Mouse (Mus musculus) embryonic facial prominence, embryonic 10.5 days (tissue): Measurements from ENCODE around the gene Hcrtr2. TPM values are rescaled to one million over a fixed set of nuclear protein-coding genes. Genes with fewer than 3 reads are reported as not detected.

ENCODE experiments used
- DNase-seq: peaks from one replicate; pipeline ENCODE4 v3.0.0-alpha.2; 2017; ENCODE audit warnings: low spot score
- H3K27ac ChIP-seq: fragments of 300-500 bp; sonication (generic); replicated peaks from 2 replicates; pipeline ENCODE4 v1.5.1; 2016; ENCODE audit warnings: mild to moderate bottlenecking
- H3K27me3 ChIP-seq: fragments of 300-500 bp; sonication (generic); replicated peaks from 2 replicates; pipeline ENCODE4 v1.6.1; 2016; ENCODE audit warnings: low read depth, mild to moderate bottlenecking; ENCODE audit not compliant: poor library complexity, severe bottlenecking
- H3K36me3 ChIP-seq: fragments of 300-500 bp; sonication (generic); replicated peaks from 2 replicates; pipeline ENCODE4 v1.6.1; 2016; ENCODE audit warnings: mild to moderate bottlenecking, moderate library complexity
- H3K4me1 ChIP-seq: fragments of 300-500 bp; sonication (generic); 2 replicates; pipeline ENCODE4 v1.6.1; 2016
- H3K4me3 ChIP-seq: fragments of 300-500 bp; sonication (generic); 2 replicates; pipeline ENCODE4 v1.5.1; 2016; ENCODE audit warnings: mild to moderate bottlenecking, moderate library complexity
- H3K9me3 ChIP-seq: fragments of 300-500 bp; sonication (generic); 2 replicates; pipeline ENCODE4 v1.6.1; 2016; ENCODE audit warnings: mild to moderate bottlenecking
- WGBS: fragments of 180-500 bp; shearing (Covaris S2); methylation state at CpG from one replicate; pipeline ENCODE4 v1.1.7; 2016; 5-methylcytosine and 5-hydroxymethylcytosine counted together
- polyA plus RNA-seq: library from polyadenylated mRNA; unstranded; fragments of >200 nt; fragmentation: Nextera tagmentation; extraction: Ambion mirVana; gene quantifications from 2 replicates; pipeline ENCODE4 v1.2.1, GENCODE M21; 2016

Hcrtr2 gene
- 0.31 and 0.60 TPM in 2 replicates for polyA plus RNA-seq

DNA sequence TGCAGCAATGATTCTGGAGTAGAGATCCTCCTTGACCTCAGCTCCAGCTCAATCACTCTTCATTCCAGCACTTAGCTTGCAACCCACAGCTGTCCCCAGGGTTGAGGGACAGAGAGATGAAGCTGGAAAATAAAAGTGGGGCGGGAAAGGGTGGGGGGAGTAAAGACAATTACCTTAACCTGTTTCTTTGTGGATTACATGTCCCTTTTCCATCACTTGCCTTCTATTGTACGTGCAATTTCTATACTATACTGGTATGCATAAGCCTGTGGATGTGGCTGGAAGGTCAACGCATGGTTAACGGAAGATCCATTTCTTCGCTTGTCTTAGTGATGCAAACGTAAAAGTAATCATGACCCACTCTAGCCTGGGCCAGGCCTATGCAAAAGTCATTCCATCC, at the start of gene Hcrtr2:
Gene Hcrtr2 (minus strand): TSS at position 101 of the 400 bp plus-strand sequence.
- Histone ChIP-seq H3K27me3 (peaks cover 47% of the 10 kb centered on the region), H3K9me3 (no peaks in the 10 kb centered on the region), H3K4me1 (peaks cover 13% of the 10 kb centered on the region), H3K27ac (no peak within 1 kb of the TSS), H3K4me3 (peak within 1 kb of the TSS; percentile 62), H3K36me3 (no peaks in the 10 kb centered on the region)
- WGBS, result 78% methylated on average over 6 of the region's 6 CpGs
- DNase-seq, result no peak

DNA sequence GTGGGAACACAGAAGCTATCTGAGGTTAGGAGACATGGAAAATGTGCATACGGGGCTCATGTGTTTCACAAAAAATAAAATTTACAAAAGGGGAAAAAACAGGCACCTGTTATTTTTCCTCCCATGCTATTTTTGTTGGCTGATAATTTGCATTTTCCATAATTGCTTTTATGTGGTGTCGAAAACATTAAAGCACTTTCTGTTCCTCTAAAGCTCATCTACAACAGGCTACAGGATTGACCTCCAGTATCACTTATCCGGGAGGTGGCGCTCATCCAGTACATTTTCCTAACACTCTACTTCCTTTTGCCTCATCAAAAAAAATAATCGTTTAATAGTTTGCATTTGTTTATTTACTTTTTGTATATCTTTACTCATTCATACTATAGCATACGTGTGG, 41.2 kb upstream of the Hcrtr2 start:
- no peaks in the 10 kb centered on the region for H3K4me1 ChIP-seq
- no peaks in the 10 kb centered on the region for H3K27me3 ChIP-seq
- 86% methylated on average over 6 of the region's 6 CpGs for WGBS
- no peak overlapping the region for H3K27ac ChIP-seq
- H3K4me3 ChIP-seq, result no peak overlapping the region
- H3K36me3 ChIP-seq, result no peaks in the 10 kb centered on the region
- no peaks in the 10 kb centered on the region for H3K9me3 ChIP-seq
- no peak for DNase-seq

DNA sequence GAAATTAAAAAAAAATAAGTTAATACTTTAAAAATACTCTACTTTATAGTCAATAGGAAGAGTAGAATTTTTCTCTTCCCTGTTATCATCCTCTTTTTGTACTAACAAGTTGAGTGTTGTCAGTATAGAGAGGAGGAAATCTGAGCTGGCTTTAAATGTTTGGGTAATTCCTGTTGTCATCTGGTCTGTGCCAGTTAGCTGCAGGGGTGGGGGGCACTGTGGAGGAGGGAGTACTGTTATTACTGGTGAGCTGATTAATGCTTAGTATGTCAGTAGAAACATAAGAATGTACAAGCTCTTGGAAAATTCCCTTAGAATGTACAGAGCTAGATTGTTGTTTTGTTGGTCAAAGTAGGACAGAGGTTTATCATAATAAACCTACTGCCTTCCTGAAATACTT, 36.7 kb upstream of the Hcrtr2 start:
- DNase-seq, result no peak
- no peaks in the 10 kb centered on the region for H3K4me1 ChIP-seq
- H3K27me3 ChIP-seq, result no peaks in the 10 kb centered on the region
- no peaks in the 10 kb centered on the region for H3K9me3 ChIP-seq
- H3K27ac ChIP-seq, result no peak overlapping the region
- H3K4me3 ChIP-seq, result no peak overlapping the region
- no peaks in the 10 kb centered on the region for H3K36me3 ChIP-seq

DNA sequence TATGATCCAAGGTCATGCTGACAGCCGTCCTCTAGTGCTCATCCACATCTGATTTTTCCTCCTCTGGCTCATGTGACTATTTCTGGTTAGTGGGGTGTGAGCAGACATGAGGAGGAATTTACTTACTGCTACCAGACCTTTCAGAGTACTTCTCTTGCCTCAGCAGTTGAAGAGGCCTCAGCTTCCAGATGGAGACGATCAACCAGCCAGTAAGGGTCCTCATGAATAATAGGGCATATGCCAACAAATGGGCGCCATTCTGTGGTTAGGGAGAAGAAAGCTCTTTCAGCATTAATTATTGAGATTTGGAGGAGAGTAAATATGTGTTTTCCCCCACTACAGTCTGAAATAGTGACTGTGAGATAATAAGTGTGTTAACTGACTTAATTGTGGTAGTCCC, 28.7 kb upstream of the Hcrtr2 start:
- Histone ChIP-seq H3K36me3 (no peaks in the 10 kb centered on the region), H3K4me1 (no peaks in the 10 kb centered on the region), H3K27ac (no peak overlapping the region), H3K27me3 (no peaks in the 10 kb centered on the region), H3K9me3 (no peaks in the 10 kb centered on the region), H3K4me3 (no peak overlapping the region)
- WGBS, result 81% methylated on average over 3 of the region's 3 CpGs
- DNase-seq, result no peak

DNA sequence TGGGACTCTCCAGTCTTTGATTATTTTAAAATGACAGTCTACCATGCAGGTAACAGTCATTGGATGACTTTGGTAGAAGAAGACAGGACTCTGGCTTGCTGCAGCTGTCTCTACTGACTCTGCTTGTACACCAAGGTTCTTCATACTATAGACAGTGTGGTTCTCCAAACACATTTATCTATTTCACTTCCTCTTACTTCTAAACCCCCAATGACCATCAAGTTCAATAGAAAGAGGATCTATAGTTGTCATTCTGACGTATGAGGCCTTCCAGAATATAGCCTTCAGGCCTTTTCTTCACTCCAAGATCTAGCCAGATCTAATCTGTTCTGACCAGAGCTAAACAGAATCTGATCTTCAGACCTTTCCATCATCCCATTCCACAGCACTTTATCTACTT, 23.6 kb upstream of the Hcrtr2 start:
- no peak for DNase-seq

DNA sequence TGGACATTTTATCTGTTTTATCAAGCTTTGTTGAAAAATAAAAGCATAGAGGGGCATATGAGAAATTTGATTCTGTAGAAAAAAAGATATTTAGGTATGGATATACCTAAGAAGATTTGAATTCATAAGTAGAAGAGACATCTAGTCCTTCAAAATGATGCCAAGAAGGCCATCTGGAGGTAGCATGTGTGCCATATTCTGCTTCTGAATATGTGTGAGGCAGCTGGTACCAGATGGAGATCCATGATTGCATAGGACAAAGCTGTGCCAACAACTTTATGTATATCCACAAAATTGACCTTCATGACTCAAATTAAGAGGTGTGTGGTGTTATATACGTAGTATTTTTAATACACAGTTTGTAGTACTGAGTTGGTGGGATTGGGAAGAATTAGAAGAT, 7.4 kb upstream of the Hcrtr2 start:
- no peaks in the 10 kb centered on the region for H3K27me3 ChIP-seq
- H3K36me3 ChIP-seq, result no peaks in the 10 kb centered on the region
- DNase-seq, result no peak
- no peak overlapping the region for H3K4me3 ChIP-seq
- H3K9me3 ChIP-seq, result no peaks in the 10 kb centered on the region
- no peak overlapping the region for H3K27ac ChIP-seq
- WGBS, result 92% methylated on average over 1 of the region's 1 CpGs
- no peaks in the 10 kb centered on the region for H3K4me1 ChIP-seq

More for the DNA sequence above, 23.6 kb upstream of the Hcrtr2 start:
- WGBS, result 84% methylated on average over 1 of the region's 1 CpGs
- Histone ChIP-seq H3K4me3 (no peak overlapping the region), H3K27ac (no peak overlapping the region), H3K4me1 (no peaks in the 10 kb centered on the region), H3K9me3 (no peaks in the 10 kb centered on the region), H3K36me3 (no peaks in the 10 kb centered on the region), H3K27me3 (no peaks in the 10 kb centered on the region)

DNA sequence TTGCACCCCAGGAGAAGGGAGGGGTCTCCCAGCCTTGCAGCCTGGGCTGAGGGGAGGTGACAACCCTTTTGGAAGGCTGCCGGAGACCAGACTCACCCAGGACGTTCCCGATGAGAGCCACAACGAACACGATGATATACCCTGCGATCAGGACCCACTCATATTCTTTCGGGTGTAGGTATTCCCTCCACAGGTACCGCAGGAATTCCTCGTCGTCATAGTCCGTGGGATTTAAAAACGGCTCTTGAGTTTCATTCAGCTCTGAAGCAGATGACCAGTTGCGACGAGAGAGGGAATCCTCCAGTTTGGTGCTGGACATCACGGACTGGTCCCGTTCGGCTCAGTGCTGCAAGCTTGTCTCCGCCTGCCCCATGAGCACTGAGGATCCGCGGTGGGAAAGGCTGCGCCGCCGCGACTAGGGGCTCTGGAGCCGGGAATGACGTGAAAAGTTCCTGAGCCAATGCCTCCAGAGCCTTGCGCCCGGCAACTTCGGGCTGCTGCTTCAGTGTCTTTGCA, 412 bp downstream of the Hcrtr2 start:
- DNase-seq, result peak; percentile 72
- peaks cover 47% of the 10 kb centered on the region for H3K27me3 ChIP-seq
- peak overlapping the region; percentile 62 for H3K4me3 ChIP-seq
- H3K9me3 ChIP-seq, result no peaks in the 10 kb centered on the region
- H3K4me1 ChIP-seq, result peaks cover 13% of the 10 kb centered on the region
- under 1% methylated on average over 29 of the region's 29 CpGs for WGBS
- H3K36me3 ChIP-seq, result no peaks in the 10 kb centered on the region
- no peak overlapping the region for H3K27ac ChIP-seq

DNA sequence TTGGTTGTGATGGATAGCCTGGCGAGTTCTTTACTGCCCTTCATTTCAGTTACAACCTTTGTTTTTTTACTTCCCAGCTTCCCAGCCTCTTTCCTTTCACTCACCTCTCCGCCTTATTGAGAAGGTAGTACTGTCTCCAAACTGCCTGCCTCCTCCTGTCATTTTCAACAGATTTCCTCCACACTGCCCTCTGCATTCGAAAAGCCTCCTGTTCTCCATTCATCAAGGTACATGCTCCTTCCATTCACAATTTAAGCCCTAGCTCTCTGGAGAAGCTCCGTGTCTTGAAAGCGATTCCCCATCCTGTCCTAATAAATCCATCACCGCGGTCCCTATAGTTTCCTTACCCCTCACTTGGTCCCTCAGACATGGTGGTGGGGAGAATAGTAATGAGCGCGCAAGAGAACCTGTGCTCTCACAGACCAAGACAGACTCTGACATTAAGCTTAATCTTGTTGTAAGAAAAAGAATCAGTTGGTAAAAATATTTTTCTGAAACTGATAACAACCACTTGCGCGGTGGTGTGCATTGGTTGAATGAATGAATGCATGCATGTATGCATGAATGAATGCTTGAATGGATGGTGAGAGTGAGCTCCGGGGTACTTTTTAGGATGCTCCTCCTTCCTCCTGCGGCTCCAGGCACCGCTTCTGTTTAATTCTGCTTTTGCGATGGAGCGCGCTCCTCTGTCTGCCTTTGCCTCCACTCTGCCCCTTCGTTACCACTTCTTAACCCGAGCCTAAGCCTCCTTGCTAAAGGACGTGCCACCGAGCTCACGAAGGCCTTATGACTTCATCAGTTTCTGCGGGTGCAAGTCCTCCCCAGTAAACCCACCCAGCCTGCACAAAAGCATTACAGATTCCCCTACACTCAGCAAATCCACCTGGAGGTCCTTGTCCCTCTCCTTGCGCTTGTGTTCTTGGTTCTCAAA, 1.3 kb downstream of the Hcrtr2 start:
- Histone ChIP-seq H3K27ac (no peak overlapping the region), H3K4me1 (peaks cover 13% of the 10 kb centered on the region), H3K9me3 (no peaks in the 10 kb centered on the region), H3K36me3 (no peaks in the 10 kb centered on the region), H3K4me3 (peak overlapping the region; percentile 62), H3K27me3 (peaks cover 47% of the 10 kb centered on the region)
- peak; percentile 44 for DNase-seq
- WGBS, result 5% methylated on average over 24 of the region's 24 CpGs

DNA sequence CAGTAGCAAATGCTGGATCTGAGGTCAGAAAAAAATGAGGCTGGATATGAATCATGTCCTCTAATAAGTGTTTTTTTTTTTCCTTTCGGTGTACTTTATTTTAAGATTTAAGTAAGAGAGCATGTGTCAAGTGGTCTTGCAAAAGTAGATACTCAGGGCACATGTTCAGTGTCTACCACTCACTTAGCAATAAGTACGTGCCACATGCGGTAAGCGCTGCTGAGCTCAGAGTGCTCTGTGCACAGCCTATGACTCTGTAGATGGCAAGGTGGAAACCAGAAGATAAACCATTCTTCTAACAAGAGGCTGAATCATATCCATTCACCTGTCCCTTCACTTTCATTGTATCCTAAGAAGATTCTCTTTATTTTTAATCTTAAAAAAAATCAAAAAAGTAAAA, 2.1 kb downstream of the Hcrtr2 start:
- 84% methylated on average over 4 of the region's 4 CpGs for WGBS

DNA sequence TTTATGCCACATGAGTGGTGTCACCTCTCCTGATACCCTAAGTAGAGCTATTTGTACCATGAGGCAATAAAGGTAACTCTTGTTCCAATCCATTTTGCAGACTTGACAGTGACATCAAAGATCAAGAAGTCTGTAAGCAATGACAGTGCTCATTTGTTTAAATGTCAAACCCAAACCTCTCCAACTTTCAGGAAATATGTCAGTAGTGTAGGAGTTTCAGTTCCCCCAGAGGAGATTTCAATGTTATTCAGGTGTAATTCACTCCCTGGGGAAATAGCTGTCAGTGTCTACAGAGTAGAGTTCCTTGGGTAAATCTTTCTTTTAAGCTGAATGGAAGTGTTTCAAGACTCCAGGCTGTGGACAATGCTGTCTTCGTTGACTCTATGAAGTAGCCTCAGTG, 2.9 kb downstream of the Hcrtr2 start:
- no peaks in the 10 kb centered on the region for H3K36me3 ChIP-seq
- H3K4me3 ChIP-seq, result no peak overlapping the region
- H3K27ac ChIP-seq, result no peak overlapping the region
- no peak for DNase-seq
- H3K27me3 ChIP-seq, result peaks cover 47% of the 10 kb centered on the region
- H3K9me3 ChIP-seq, result no peaks in the 10 kb centered on the region
- 80% methylated on average over 1 of the region's 1 CpGs for WGBS
- peaks cover 13% of the 10 kb centered on the region for H3K4me1 ChIP-seq

More for the DNA sequence above, 2.1 kb downstream of the Hcrtr2 start:
- no peaks in the 10 kb centered on the region for H3K9me3 ChIP-seq
- no peak overlapping the region for H3K4me3 ChIP-seq
- H3K27me3 ChIP-seq, result peaks cover 47% of the 10 kb centered on the region
- DNase-seq, result no peak
- peaks cover 13% of the 10 kb centered on the region for H3K4me1 ChIP-seq
- no peaks in the 10 kb centered on the region for H3K36me3 ChIP-seq
- H3K27ac ChIP-seq, result no peak overlapping the region

DNA sequence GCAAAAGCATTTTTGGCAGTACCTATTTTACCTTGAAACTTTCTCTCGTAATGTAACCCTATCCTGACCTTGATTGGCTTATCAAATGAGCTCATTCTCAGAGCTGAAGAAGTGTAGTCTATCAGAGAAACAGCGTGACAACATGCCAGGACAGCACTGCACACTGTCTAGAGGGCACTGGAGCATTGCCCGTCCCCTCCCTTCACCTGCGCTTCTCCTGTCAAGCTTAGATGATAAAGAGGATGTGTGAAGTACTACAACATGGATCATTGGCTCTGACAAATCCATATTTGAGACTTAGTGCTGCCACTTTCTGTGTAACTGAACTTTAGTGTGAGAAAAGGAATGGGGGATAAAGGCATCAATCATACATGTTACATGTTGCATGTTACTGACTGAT, 5.4 kb downstream of the Hcrtr2 start:
- DNase-seq, result no peak
- 85% methylated on average over 4 of the region's 4 CpGs for WGBS
- peaks cover 9% of the 10 kb centered on the region for H3K4me1 ChIP-seq
- H3K4me3 ChIP-seq, result no peak overlapping the region
- peaks cover 28% of the 10 kb centered on the region for H3K27me3 ChIP-seq
- no peak overlapping the region for H3K27ac ChIP-seq
- H3K36me3 ChIP-seq, result no peaks in the 10 kb centered on the region
- no peaks in the 10 kb centered on the region for H3K9me3 ChIP-seq

DNA sequence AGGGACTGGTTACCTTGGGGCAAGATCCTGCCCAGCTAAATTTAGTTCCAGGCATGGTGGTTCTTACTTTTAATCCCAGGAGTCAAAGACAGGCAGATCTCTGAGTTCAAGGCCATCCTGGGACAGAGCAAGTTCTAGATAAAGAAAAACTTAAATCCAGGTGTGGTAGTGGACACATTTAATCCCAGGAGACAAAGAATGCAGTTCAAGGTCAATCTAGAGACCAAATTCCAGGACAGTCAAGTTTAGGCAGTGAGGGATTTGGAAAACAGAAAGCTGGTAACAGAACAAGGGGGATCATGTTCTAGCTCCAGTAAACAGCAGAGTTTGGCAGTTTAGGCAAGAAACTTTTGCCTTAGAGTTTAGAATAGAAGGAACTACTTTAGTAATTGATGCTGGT, 8.6 kb downstream of the Hcrtr2 start:
- no peak overlapping the region for H3K27ac ChIP-seq
- H3K36me3 ChIP-seq, result no peaks in the 10 kb centered on the region
- no peak for DNase-seq
- H3K9me3 ChIP-seq, result no peaks in the 10 kb centered on the region
- no peaks in the 10 kb centered on the region for H3K27me3 ChIP-seq
- H3K4me1 ChIP-seq, result no peaks in the 10 kb centered on the region
- no peak overlapping the region for H3K4me3 ChIP-seq

DNA sequence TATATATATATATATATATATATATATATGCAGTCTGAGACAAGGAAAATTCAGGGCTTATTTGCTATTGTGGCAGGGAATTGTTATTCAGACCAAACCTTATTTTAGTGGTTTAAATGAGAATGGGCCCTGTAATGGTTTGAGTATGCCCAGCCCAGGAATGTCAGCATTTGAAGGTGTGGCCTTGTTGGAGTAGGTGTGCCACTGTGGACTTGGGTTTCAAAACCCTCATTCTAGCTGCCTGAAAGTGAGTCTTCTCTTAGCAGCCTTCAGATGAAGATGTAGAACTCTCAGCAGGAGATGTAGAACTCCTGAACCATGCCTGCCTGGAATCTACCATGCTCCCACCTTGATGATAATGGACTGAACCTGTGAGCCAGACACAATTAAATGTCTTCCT, 9.7 kb downstream of the Hcrtr2 start:
- H3K4me1 ChIP-seq, result no peaks in the 10 kb centered on the region
- H3K36me3 ChIP-seq, result no peaks in the 10 kb centered on the region
- no peaks in the 10 kb centered on the region for H3K27me3 ChIP-seq
- DNase-seq, result no peak
- no peaks in the 10 kb centered on the region for H3K9me3 ChIP-seq
- no peak overlapping the region for H3K27ac ChIP-seq
- no peak overlapping the region for H3K4me3 ChIP-seq
